Mouse (Mus musculus) limb, embryonic 12.5 days (tissue): ENCODE measurements around the gene Ikzf3. TPM values are rescaled to one million over a fixed set of nuclear protein-coding genes. Genes with fewer than 3 reads are reported as not detected.
A peak's percentile ranks its signal among the peaks of the same experiment; 100 is the strongest.

Experiments
- ATAC-seq: fragments of 200-750 bp; cut with Nextera tagmentation; 2 replicates; pipeline ENCODE4 v1.8.0; 2017; ENCODE audit warnings: low read depth, moderate TSS enrichment; ENCODE audit not compliant: insufficient number of reproducible peaks, insufficient read depth, low FRiP score, low TSS enrichment
- H3K27ac ChIP-seq: fragments of 300-500 bp; sonication (generic); 2 replicates; pipeline ENCODE4 v1.5.1; 2016; ENCODE audit warnings: mild to moderate bottlenecking, moderate library complexity
- H3K27me3 ChIP-seq: fragments of 300-500 bp; sonication (generic); 2 replicates; pipeline ENCODE4 v1.6.1; 2016; ENCODE audit warnings: mild to moderate bottlenecking, moderate library complexity
- H3K36me3 ChIP-seq: fragments of 300-500 bp; sonication (generic); 2 replicates; pipeline ENCODE4 v1.6.1; 2016; ENCODE audit warnings: mild to moderate bottlenecking, moderate library complexity
- H3K4me1 ChIP-seq: fragments of 300-500 bp; sonication (generic); replicated peaks from 2 replicates; pipeline ENCODE4 v1.6.1; 2016
- H3K4me2 ChIP-seq: fragments of 300-500 bp; sonication (generic); 2 replicates; pipeline ENCODE4 v1.6.1; 2016; ENCODE audit warnings: mild to moderate bottlenecking, moderate library complexity
- H3K4me3 ChIP-seq: fragments of 300-500 bp; sonication (generic); replicated peaks from 2 replicates; pipeline ENCODE4 v1.5.1; 2016; ENCODE audit warnings: mild to moderate bottlenecking
- H3K9ac ChIP-seq: fragments of 300-500 bp; sonication (generic); replicated peaks from 2 replicates; pipeline ENCODE4 v1.6.1; 2016; ENCODE audit warnings: mild to moderate bottlenecking, moderate library complexity
- H3K9me3 ChIP-seq: fragments of 300-500 bp; sonication (generic); 2 replicates; pipeline ENCODE4 v1.6.1; 2016; ENCODE audit warnings: mild to moderate bottlenecking, moderate library complexity
- WGBS: fragments of 180-500 bp; shearing (Covaris S2); methylation state at CpG from one replicate; pipeline ENCODE4 v1.1.7; 2016; 5-methylcytosine and 5-hydroxymethylcytosine counted together
- polyA plus RNA-seq: library from polyadenylated mRNA; unstranded; fragments of >200 nt; fragmentation: Nextera tagmentation; extraction: Ambion mirVana; gene quantifications from 2 replicates; pipeline ENCODE4 v1.2.1, GENCODE M21; 2016

Ikzf3 gene
- polyA plus RNA-seq, 1 experiment from 2014 or later, result 0.54 TPM

GRCm38 (mm10) chr11:98563921-98564414 lies 18.1 kb upstream of the Ikzf3 start:
- H3K27ac ChIP-seq, result no peak overlapping the region

GRCm38 (mm10) chr11:98563025-98563424 lies 17.2 kb upstream of the Ikzf3 start:
- Histone ChIP-seq H3K4me2 (no peak overlapping the region), H3K27me3 (peaks cover 3% of the 10 kb centered on the region; the same call in 1 of the 2 replicates), H3K4me1 (0 out of 2 replicates have a peak, but pooled peaks cover 7% of the 10 kb centered on the region), H3K9me3 (no peaks in the 10 kb centered on the region), H3K9ac (no peak overlapping the region), H3K4me3 (no peak overlapping the region), H3K27ac (no peak overlapping the region), H3K36me3 (no peaks in the 10 kb centered on the region)
- WGBS, result 90% methylated on average over 3 of the region's 3 CpGs
- ATAC-seq, result no peak

More at GRCm38 (mm10) chr11:98563921-98564414, 18.1 kb upstream of the Ikzf3 start:
- Histone ChIP-seq H3K27me3 (no peaks in the 10 kb centered on the region), H3K36me3 (no peaks in the 10 kb centered on the region), H3K9ac (no peak overlapping the region), H3K4me1 (0 out of 2 replicates have a peak, but pooled peaks cover 7% of the 10 kb centered on the region), H3K4me2 (no peak overlapping the region), H3K9me3 (0 out of 2 replicates have a peak, but pooled peaks cover 2% of the 10 kb centered on the region), H3K4me3 (no peak overlapping the region)
- WGBS, result 62% methylated on average over 13 of the region's 13 CpGs
- no peak for ATAC-seq

GRCm38 (mm10) chr11:98560942-98561341 lies 15.1 kb upstream of the Ikzf3 start:
- Histone ChIP-seq H3K36me3 (no peaks in the 10 kb centered on the region), H3K27ac (no peak overlapping the region), H3K4me1 (0 out of 2 replicates have a peak, but pooled peaks cover 7% of the 10 kb centered on the region), H3K4me2 (no peak overlapping the region), H3K4me3 (no peak overlapping the region), H3K9me3 (no peaks in the 10 kb centered on the region), H3K9ac (no peak overlapping the region), H3K27me3 (peaks cover 6% of the 10 kb centered on the region; the same call in 1 of the 2 replicates)
- ATAC-seq, result no peak
- WGBS, result 21% methylated on average over 7 of the region's 7 CpGs

- Histone ChIP-seq H3K9me3 (no peaks in the 10 kb centered on the region), H3K4me3 (no peak overlapping the region), H3K27me3 (peaks cover 10% of the 10 kb centered on the region), H3K9ac (no peak overlapping the region), H3K36me3 (no peaks in the 10 kb centered on the region), H3K27ac (no peak overlapping the region), H3K4me2 (no peak overlapping the region), H3K4me1 (no peaks in the 10 kb centered on the region)
- WGBS, result 71% methylated on average over 12 of the region's 12 CpGs
- ATAC-seq, result no peak
These were observed 9.4 kb upstream of the Ikzf3 start for GRCm38 (mm10) chr11:98555124-98555700.

- no peak overlapping the region for H3K27ac ChIP-seq
- no peaks in the 10 kb centered on the region for H3K9me3 ChIP-seq
- no peak for ATAC-seq
- H3K4me1 ChIP-seq, result no peaks in the 10 kb centered on the region
- H3K9ac ChIP-seq, result no peak overlapping the region
- H3K27me3 ChIP-seq, result peaks cover 22% of the 10 kb centered on the region
- no peaks in the 10 kb centered on the region for H3K36me3 ChIP-seq
- H3K4me2 ChIP-seq, result no peak overlapping the region
- WGBS, result 79% methylated on average over 4 of the region's 4 CpGs
- H3K4me3 ChIP-seq, result no peak overlapping the region
These were observed 8.1 kb upstream of the Ikzf3 start for GRCm38 (mm10) chr11:98553966-98554365.

GRCm38 (mm10) chr11:98550975-98551828 lies 5.4 kb upstream of the Ikzf3 start, which contains the start of gene Zpbp2:
TSS of gene Zpbp2 (plus strand) at chr11:98551097.
- H3K4me1 ChIP-seq, result no peaks in the 10 kb centered on the region
- H3K27ac ChIP-seq, result no peak within 1 kb of the TSS
- H3K9me3 ChIP-seq, result no peaks in the 10 kb centered on the region
- H3K9ac ChIP-seq, result peak within 1 kb of the TSS; percentile 61
- 2% methylated on average over 51 of the region's 51 CpGs for WGBS
- peak within 1 kb of the TSS; percentile 70 for H3K4me2 ChIP-seq
- no peaks in the 10 kb centered on the region for H3K36me3 ChIP-seq
- peaks cover 42% of the 10 kb centered on the region for H3K27me3 ChIP-seq
- peak; percentile 94 for ATAC-seq
- peak within 1 kb of the TSS; percentile 70 for H3K4me3 ChIP-seq

- peaks cover 49% of the 10 kb centered on the region for H3K27me3 ChIP-seq
- no peaks in the 10 kb centered on the region for H3K36me3 ChIP-seq
- WGBS, result 15% methylated on average over 20 of the region's 20 CpGs
- H3K4me3 ChIP-seq, result peak overlapping the region; percentile 70
- ATAC-seq, result no peak
- peak overlapping the region; percentile 70 for H3K4me2 ChIP-seq
- peaks cover 5% of the 10 kb centered on the region for H3K4me1 ChIP-seq
- H3K27ac ChIP-seq, result no peak overlapping the region
- no peaks in the 10 kb centered on the region for H3K9me3 ChIP-seq
- H3K9ac ChIP-seq, result peak overlapping the region; percentile 61; the same call in 1 of the 2 replicates
These were observed 4.6 kb upstream of the Ikzf3 start for GRCm38 (mm10) chr11:98550311-98550974.

- Histone ChIP-seq H3K36me3 (no peaks in the 10 kb centered on the region), H3K4me3 (no peak overlapping the region), H3K27ac (no peak overlapping the region), H3K4me2 (no peak overlapping the region), H3K9me3 (no peaks in the 10 kb centered on the region), H3K27me3 (peaks cover 55% of the 10 kb centered on the region), H3K4me1 (peaks cover 8% of the 10 kb centered on the region), H3K9ac (no peak overlapping the region)
- no peak for ATAC-seq
- WGBS, result 68% methylated on average over 4 of the region's 4 CpGs
These were observed 3.5 kb upstream of the Ikzf3 start for GRCm38 (mm10) chr11:98549363-98549762.

GRCm38 (mm10) chr11:98547308-98547693 lies 1.5 kb upstream of the Ikzf3 start:
- H3K9ac ChIP-seq, result no peak overlapping the region
- WGBS, result 65% methylated on average over 3 of the region's 3 CpGs
- H3K27me3 ChIP-seq, result peaks cover 66% of the 10 kb centered on the region
- no peak overlapping the region for H3K27ac ChIP-seq
- H3K4me1 ChIP-seq, result peaks cover 8% of the 10 kb centered on the region
- H3K36me3 ChIP-seq, result no peaks in the 10 kb centered on the region
- no peak for ATAC-seq
- H3K4me3 ChIP-seq, result no peak overlapping the region
- no peak overlapping the region for H3K4me2 ChIP-seq
- H3K9me3 ChIP-seq, result no peaks in the 10 kb centered on the region

- 42% methylated on average over 12 of the region's 12 CpGs for WGBS
- Histone ChIP-seq H3K9me3 (no peaks in the 10 kb centered on the region), H3K27me3 (peaks cover 69% of the 10 kb centered on the region), H3K4me1 (peaks cover 8% of the 10 kb centered on the region), H3K4me2 (no peak overlapping the region), H3K9ac (no peak overlapping the region), H3K36me3 (no peaks in the 10 kb centered on the region), H3K4me3 (no peak overlapping the region), H3K27ac (no peak overlapping the region)
- no peak for ATAC-seq
These were observed 887 bp upstream of the Ikzf3 start for GRCm38 (mm10) chr11:98546529-98547307.
